Mouse (Mus musculus): ENCODE data around the gene Bmp5.

Gene Bmp5

GRCm38 (mm10) chr9:75839450-75839849 is 64.3 kb downstream of the Bmp5 start:
- no peak for DNase-seq (ENCODE audit: low spot score in 2 of 2)

DNA sequence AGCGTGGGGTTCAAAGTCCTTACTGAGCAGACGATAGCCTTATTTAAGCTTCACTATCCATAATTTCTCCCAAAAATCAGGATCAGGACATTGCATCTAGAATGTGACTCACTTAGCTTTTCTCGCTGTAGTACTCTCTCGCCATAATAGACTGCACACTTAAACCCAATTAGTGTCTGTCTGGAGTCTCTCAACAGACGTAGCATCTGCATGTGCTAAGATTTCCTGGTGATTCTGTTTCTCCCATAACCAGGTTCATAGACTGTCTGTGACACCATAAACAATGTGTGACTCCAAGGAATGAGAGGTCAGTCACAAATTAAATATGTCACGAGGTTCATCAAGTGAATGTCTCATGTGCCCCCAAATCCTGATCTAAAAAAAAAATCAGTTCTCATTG is 65.7 kb downstream of the Bmp5 start:
- no peak for DNase-seq (ENCODE audit: low spot score in 2 of 2)

GRCm38 (mm10) chr9:75846010-75846409 is 70.8 kb downstream of the Bmp5 start:
- DNase-seq (ENCODE audit: low spot score in 2 of 2), result no peak

GRCm38 (mm10) chr9:75850670-75851228 is 75.6 kb downstream of the Bmp5 start:
- DNase-seq (ENCODE audit: low spot score in 2 of 2), result no peak

DNA sequence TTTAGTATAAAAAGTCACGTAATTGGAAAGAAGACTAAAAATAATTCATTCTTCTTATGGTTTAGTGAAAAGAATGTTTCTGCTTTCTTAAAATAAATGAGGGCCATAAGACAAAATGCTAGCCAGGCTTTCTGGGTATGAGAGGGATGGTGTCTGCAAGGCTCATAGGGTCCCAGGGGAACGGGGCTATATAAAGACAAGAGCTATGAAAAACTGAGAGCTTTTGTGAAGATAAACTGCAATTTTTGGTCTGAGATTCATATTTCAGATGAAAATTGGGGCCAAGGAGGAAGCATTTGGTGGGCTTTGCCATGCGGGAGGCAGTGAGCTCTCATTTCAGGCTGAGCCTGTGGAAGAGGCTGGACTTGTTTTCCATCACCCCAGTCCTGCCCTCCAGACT is 83.0 kb downstream of the Bmp5 start:
- DNase-seq (ENCODE audit: low spot score in 2 of 2), result no peak

DNA sequence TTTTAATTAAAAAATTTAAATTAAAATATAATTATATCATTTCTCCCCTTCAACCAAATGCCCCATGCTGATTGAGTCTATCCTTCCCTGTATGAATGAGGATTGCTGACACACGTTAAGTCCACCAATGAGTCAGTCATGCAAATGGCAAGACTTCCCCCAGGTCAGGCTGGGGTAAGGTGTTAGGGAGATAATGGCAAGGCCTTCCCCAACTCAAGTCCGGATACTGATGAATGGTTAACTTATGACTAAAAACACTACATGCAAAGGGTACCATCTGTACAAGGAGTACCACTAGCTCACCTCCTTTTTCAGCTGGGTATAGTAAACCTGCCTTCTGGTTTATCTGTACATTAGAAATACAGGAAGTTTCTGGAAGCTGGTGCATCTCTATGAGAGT is 83.8 kb downstream of the Bmp5 start:
- DNase-seq (ENCODE audit: low spot score in 2 of 2), result no peak

DNA sequence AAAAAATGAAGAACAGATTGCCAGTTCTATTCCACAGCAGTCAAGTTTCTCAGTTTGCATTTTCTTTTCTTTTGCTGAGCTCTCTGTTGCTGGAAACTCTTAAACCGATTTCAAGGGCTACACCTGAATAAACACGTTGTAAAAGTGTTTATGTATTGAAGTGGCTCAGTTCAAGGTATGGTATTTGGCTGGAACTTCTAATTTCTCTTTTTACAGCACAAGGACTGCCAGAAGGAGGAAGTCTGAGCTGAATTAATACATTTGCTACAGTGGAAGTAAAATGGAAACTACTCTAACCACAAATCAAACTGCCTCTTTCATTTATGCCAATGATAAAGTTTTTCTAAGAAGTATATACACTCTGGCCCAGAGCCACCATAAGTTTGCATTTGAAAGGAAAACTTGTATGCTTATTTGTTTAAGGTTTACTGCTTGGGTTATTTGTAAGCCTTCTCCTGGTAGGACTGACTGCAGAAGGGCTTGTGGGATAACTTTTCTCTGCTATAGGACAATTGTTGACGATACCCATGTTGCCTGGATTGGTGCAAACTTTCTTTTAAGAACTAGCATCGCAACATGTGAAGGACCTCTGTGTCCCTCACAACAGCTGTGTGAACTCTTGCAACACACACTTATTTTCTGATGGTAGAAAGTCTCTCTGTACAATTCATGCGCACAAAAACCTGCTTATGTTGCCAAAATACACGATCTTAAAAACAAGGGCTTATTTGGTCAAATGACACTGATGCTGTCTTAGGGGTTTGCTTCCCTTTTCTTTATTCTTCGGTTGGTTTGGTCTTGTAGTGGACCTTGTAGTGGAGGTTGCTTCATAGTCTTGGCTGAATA is 95.4 kb downstream of the Bmp5 start:
- no peak for DNase-seq (ENCODE audit: low spot score in 2 of 2)

GRCm38 (mm10) chr9:75876333-75876732 is 101.2 kb downstream of the Bmp5 start:
- DNase-seq (ENCODE audit: low spot score in 2 of 2), result no peak

DNA sequence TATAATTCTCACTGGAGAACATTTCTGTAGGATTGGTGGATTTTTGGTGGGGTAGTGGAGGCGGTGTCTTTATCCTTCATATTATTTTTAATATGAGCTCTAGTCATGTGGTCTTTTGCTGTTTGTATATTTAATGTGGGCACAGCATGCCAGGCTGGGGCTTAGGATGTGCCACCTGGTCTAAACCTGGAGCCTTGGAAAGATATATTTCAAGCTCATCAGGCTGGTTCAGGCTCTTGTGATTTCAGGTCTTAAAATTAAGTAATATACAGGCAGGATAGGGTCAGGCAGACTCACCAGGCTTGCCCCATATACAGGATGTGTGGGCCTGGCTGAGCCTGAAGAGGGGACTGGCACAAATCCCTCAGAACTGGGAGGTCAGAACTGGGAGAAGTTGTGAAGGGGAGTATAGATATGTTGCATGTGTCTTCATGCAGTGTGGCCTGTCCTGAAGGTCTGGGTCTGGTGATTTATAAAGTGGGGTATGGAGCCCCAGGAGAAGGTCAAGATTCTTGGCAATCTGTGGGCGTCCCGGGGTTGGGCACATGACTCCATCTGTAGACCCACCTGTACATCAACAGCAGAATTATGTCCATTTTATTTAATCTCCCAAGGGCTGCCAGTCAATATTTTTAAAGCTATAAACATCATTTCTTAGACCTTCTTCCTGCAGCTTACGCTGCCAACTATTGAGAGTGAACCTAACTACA is 108.5 kb downstream of the Bmp5 start:
- no peak for DNase-seq (ENCODE audit: low spot score in 2 of 2)

DNA sequence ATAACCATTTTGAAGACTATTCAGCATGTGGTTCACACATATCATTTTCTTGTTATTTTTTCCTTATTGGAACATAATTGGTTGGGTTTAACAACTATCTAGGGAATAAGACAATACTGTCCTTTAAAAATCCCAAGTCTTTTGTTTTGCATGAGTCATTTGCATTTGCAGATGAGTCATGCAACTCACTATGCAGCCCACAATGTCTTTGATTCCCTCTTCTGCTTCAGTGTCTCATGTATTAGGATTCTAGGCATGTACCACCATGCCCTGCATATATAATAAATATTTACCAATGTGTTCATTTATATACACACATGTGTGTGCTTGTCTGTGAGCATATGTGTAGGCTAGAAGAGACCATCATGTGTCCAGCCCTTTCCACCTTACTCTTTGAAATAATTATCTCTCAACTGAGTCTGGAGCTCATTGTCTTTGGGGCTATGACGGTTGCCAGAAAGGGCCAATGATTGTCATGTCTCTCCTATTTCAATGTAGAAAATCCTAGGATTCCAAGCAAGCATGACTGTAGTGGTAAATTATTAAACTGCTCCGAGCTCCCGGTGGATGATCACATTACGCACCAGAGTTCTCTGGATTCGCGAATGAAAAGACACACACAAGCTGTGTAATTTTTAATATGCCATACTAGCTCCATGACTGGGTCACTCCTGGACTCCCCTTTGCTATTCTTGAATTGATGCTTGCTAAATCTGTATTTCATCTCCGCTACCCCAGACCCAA is 111.8 kb downstream of the Bmp5 start:
- no peak for DNase-seq (ENCODE audit: low spot score in 2 of 2)

GRCm38 (mm10) chr9:75896918-75897317 is 121.8 kb downstream of the Bmp5 start:
- no peak for DNase-seq (ENCODE audit: low spot score in 2 of 2)

DNA sequence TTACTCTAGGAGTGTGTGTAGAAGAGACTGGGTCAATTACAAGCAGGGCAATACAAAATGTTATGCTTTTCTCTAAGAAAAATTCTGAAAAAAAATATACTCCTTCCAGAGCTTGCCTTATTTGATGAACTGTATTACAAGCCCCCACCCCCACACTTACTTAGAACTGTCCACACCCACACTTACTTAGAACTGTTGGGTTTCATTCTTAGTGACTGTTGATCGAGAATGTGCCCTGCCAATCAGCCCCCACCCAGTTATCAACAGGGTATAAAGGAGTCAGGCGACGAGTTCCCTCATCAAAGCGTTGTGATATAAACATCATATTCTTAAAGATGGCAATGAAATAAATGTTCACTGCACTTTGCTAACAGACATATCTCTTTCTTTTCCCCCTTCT is 122.9 kb downstream of the Bmp5 start:
- DNase-seq (ENCODE audit: low spot score in 2 of 2), result no peak

GRCm38 (mm10) chr9:75901219-75901618 is 126.1 kb downstream of the Bmp5 start:
- DNase-seq (ENCODE audit: low spot score in 2 of 2), result no peak

DNA sequence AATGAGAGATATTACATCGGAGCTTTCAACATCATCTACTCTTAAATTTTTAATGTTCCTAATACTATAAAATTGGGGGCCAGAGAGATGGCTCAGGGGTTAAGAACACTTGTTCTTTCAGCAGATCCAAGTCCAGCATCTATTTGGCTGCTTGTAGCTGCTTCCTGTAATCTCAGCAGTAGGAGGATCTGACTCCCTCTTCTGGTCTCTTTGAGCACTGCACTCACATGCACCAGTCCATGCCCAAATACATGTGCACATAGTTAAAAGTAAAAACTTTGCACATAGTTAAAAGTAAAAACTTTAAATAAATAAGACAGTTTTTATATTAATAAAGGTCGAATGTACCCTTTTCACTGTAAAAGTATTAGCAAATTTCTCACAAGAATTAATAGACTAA is 130.3 kb downstream of the Bmp5 start:
- DNase-seq (ENCODE audit: low spot score in 2 of 2), result no peak

- no peak for DNase-seq (ENCODE audit: low spot score in 2 of 2)
These were observed 135.1 kb downstream of the Bmp5 start for GRCm38 (mm10) chr9:75910112-75910799.

GRCm38 (mm10) chr9:75911542-75911941 is 136.4 kb downstream of the Bmp5 start:
- no peak for DNase-seq (ENCODE audit: low spot score in 2 of 2)

DNA sequence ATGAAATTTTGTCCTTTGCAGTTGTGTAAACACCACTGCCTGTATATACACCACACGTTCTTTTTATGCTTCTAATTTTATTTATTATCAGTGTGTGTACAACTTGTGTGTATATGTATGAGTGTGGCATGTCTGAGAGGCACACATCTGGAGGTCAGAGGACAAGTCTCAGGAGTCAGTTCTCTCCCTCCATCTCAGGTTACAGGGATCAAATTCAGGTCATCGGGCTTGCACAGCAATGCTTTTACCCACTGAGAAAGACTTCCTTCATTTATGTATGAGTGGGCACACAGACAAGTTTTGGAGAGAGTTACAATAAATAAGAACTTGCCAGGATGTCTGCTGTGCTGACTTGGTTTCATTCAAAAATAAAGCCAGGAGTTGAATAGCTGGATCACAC is 140.9 kb downstream of the Bmp5 start:
- DNase-seq (ENCODE audit: low spot score in 2 of 2), result no peak

- DNase-seq (ENCODE audit: low spot score in 2 of 2), result no peak
These were observed 152.2 kb downstream of the Bmp5 start for GRCm38 (mm10) chr9:75927196-75927880.

- no peak for DNase-seq (ENCODE audit: low spot score in 2 of 2)
These were observed 152.9 kb downstream of the Bmp5 start for GRCm38 (mm10) chr9:75928068-75928467.

DNA sequence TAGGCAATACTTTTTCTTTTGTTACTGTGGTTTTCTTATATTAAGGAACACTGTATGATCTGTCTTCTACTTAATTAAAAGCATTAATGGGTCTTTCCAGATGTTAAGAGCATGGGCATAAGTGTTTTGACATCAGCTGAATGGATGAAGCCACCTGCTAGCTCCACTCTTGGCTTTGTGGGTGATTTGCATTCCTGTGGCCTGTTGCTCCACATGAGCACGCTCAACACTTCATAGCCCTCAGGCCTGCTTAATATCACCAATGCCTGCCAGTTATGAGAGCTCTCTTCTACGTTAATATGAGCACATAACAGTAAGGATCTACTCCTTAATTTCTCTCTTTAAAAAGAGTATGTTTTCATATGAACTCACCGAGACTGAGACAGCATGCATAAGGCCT is 169.5 kb downstream of the Bmp5 start:
- no peak for DNase-seq (ENCODE audit: low spot score in 2 of 2)
